Mouse (Mus musculus) CH12.LX (cell line): ENCODE results near the gene Cdh18. TPM values are rescaled to one million over a fixed set of nuclear protein-coding genes. Genes with fewer than 3 reads are reported as not detected.

Experiments
- DNase-seq: peaks from one replicate; pipeline ENCODE4 v3.0.0-alpha.2; 2013; ENCODE audit errors: extremely low read depth
- H3K27ac ChIP-seq: 2 replicates; pipeline ENCODE4 v1.5.1; 2012; ENCODE audit warnings: low read depth, mild to moderate bottlenecking, control low read depth, moderate library complexity; ENCODE audit not compliant: insufficient read depth
- H3K27me3 ChIP-seq: replicated peaks from 2 replicates; pipeline ENCODE3; 2012; ENCODE audit warnings: inconsistent platforms
- H3K36me3 ChIP-seq, 2 experiments: replicated peaks in 1 of 2; 2 replicates each; pipeline versions ENCODE3 to v1.6.1; 2012; ENCODE audit warnings: inconsistent platforms in 1 of 2, low read length in 1 of 2, mild to moderate bottlenecking in 1 of 2, mixed read lengths in 1 of 2, moderate library complexity in 1 of 2; ENCODE audit not compliant: control insufficient read depth in 1 of 2, insufficient read depth in 1 of 2
- H3K4me1 ChIP-seq, 2 experiments: 2 replicates each; pipeline ENCODE4 v1.6.1; 2012; ENCODE audit warnings: inconsistent platforms in 1 of 2, moderate library complexity in 1 of 2; ENCODE audit not compliant: insufficient read depth in 2 of 2, control insufficient read depth in 1 of 2
- H3K4me2 ChIP-seq: 2 replicates; pipeline ENCODE4 v1.6.1; 2012; ENCODE audit warnings: low read depth, mild to moderate bottlenecking, control low read depth; ENCODE audit not compliant: poor library complexity, insufficient read depth, severe bottlenecking
- H3K4me3 ChIP-seq, 3 experiments: fragments of 150-350 bp in 1 of 3; sonication (generic) in 1 of 3; replicated peaks in 1 of 3; 2 replicates each; pipeline versions ENCODE3 to v1.5.1; 2011 to 2012; ENCODE audit warnings: low read depth in 2 of 3, low read length in 2 of 3, mild to moderate bottlenecking in 2 of 3, moderate library complexity in 2 of 3, control low read depth in 1 of 3, improper control_type of control experiment in 1 of 3, inconsistent platforms in 1 of 3, mixed read lengths in 1 of 3; ENCODE audit not compliant: poor library complexity in 1 of 3
- H3K79me2 ChIP-seq: replicated peaks from 2 replicates; pipeline ENCODE4 v1.6.1; 2012; ENCODE audit warnings: mild to moderate bottlenecking, moderate library complexity; ENCODE audit not compliant: control insufficient read depth, poor library complexity, insufficient read depth, severe bottlenecking; ENCODE audit errors: extremely low read depth
- H3K9ac ChIP-seq: 2 replicates; pipeline ENCODE4 v1.6.1; 2012; ENCODE audit warnings: low read depth, mild to moderate bottlenecking, control low read depth, moderate library complexity; ENCODE audit not compliant: insufficient read depth
- H3K9me3 ChIP-seq: replicated peaks from 2 replicates; pipeline ENCODE3; 2012; ENCODE audit warnings: low read length, inconsistent platforms, mixed read lengths
- BHLHE40 ChIP-seq: IDR thresholded peaks from 2 replicates; pipeline ENCODE4 v1.6.1; 2011; ENCODE audit warnings: mild to moderate bottlenecking, low read depth, low read length, improper control_type of control experiment
- CHD1 ChIP-seq: IDR thresholded peaks from 2 replicates; pipeline ENCODE4 v1.6.1; 2012; ENCODE audit warnings: low read depth, low read length, improper control_type of control experiment, inconsistent platforms
- E2F4 ChIP-seq: IDR thresholded peaks from 2 replicates; pipeline ENCODE4 v1.6.1; 2011; ENCODE audit warnings: low read depth, low read length, improper control_type of control experiment; ENCODE audit not compliant: insufficient replicate concordance
- EP300 ChIP-seq: IDR thresholded peaks from 2 replicates; pipeline ENCODE4 v1.6.1; 2011; ENCODE audit warnings: low read length, improper control_type of control experiment
- ETS1 ChIP-seq: conservative IDR thresholded peaks from 2 replicates; pipeline ENCODE4 v1.6.1; 2012; ENCODE audit warnings: low read depth, mild to moderate bottlenecking, inconsistent platforms, low read length, improper control_type of control experiment, moderate library complexity
- GABPA ChIP-seq: IDR thresholded peaks from 2 replicates; pipeline ENCODE4 v1.6.1; 2012; ENCODE audit warnings: low read depth, low read length, improper control_type of control experiment, inconsistent platforms; ENCODE audit not compliant: insufficient replicate concordance
- HCFC1 ChIP-seq: IDR thresholded peaks from 2 replicates; pipeline ENCODE4 v1.6.1; 2012; ENCODE audit warnings: low read depth, mild to moderate bottlenecking, inconsistent platforms, low read length, improper control_type of control experiment
- JUN ChIP-seq: IDR thresholded peaks from 2 replicates; pipeline ENCODE4 v1.6.1; 2011; ENCODE audit warnings: low read depth, mild to moderate bottlenecking, low read length, improper control_type of control experiment, moderate library complexity; ENCODE audit not compliant: insufficient read depth
- JUND ChIP-seq: conservative IDR thresholded peaks from 2 replicates; pipeline ENCODE4 v1.6.1; 2011; ENCODE audit warnings: low read depth, low read length, improper control_type of control experiment
- KAT2A ChIP-seq: IDR thresholded peaks from 2 replicates; pipeline ENCODE4 v1.6.1; 2012; ENCODE audit warnings: low read length, improper control_type of control experiment, inconsistent platforms; ENCODE audit not compliant: insufficient replicate concordance
- MAZ ChIP-seq: IDR thresholded peaks from 2 replicates; pipeline ENCODE4 v1.6.1; 2012; ENCODE audit warnings: low read depth, mild to moderate bottlenecking, inconsistent platforms, low read length, improper control_type of control experiment, moderate library complexity
- MXI1 ChIP-seq: IDR thresholded peaks from 2 replicates; pipeline ENCODE4 v1.6.1; 2011; ENCODE audit warnings: mild to moderate bottlenecking, low read depth, low read length, improper control_type of control experiment
- MYC ChIP-seq: IDR thresholded peaks from 2 replicates; pipeline ENCODE4 v1.6.1; 2011; ENCODE audit warnings: low read depth, mild to moderate bottlenecking, improper control_type of control experiment, low read length
- NELFE ChIP-seq: IDR thresholded peaks from 2 replicates; pipeline ENCODE4 v1.6.1; 2011; ENCODE audit warnings: low read depth, low read length, improper control_type of control experiment
- NRF1 ChIP-seq: IDR thresholded peaks from 2 replicates; pipeline ENCODE4 v1.6.1; 2014; ENCODE audit warnings: low read depth, mild to moderate bottlenecking, inconsistent platforms, low read length, improper control_type of control experiment, moderate library complexity
- RAD21 ChIP-seq: IDR thresholded peaks from 2 replicates; pipeline ENCODE4 v1.6.1; 2011; ENCODE audit warnings: low read depth, mild to moderate bottlenecking, low read length, improper control_type of control experiment, moderate library complexity
- SIN3A ChIP-seq: IDR thresholded peaks from 2 replicates; pipeline ENCODE4 v1.6.1; 2012; ENCODE audit warnings: low read length, improper control_type of control experiment, inconsistent platforms
- SMC3 ChIP-seq: IDR thresholded peaks from 2 replicates; pipeline ENCODE4 v1.6.1; 2011; ENCODE audit warnings: low read depth, low read length, improper control_type of control experiment
- TCF12 ChIP-seq: IDR thresholded peaks from 2 replicates; pipeline ENCODE4 v1.6.1; 2014; ENCODE audit warnings: low read depth, mild to moderate bottlenecking, inconsistent platforms, low read length, improper control_type of control experiment
- USF2 ChIP-seq: conservative IDR thresholded peaks from 2 replicates; pipeline ENCODE4 v1.6.1; 2011; ENCODE audit warnings: low read depth, low read length, improper control_type of control experiment
- ZC3H11A ChIP-seq: IDR thresholded peaks from 2 replicates; pipeline ENCODE4 v1.6.1; 2012; ENCODE audit warnings: low read depth, mild to moderate bottlenecking, inconsistent platforms, low read length, improper control_type of control experiment
- ZMIZ1 ChIP-seq: IDR thresholded peaks from 2 replicates; pipeline ENCODE4 v1.6.1; 2012; ENCODE audit warnings: low read depth, mild to moderate bottlenecking, inconsistent platforms, low read length, improper control_type of control experiment
- dilution Hi-C: fragments of 300-500 bp; cut with MboI; formaldehyde crosslinking; loops from 2 replicates; pipeline ENCODE4 v1.14.3; 2020; ENCODE audit warnings: low sequenced_read_pairs; ENCODE audit not compliant: extremely low pct_unique_long_range_greater_than_20kb, extremely low pct_ligation_motif_present
- in situ Hi-C: fragments of 300-500 bp; cut with MboI; formaldehyde crosslinking; loops from 3 replicates; pipeline ENCODE4 v1.14.3; 2019; ENCODE audit warnings: low sequenced_read_pairs, low pct_ligation_motif_present, low pct_unique_long_range_greater_than_20kb, mixed read lengths
- polyA plus RNA-seq: library from polyadenylated mRNA; unstranded; fragments of >175 nt; gene quantifications from 2 replicates; pipeline ENCODE4 v1.2.1, GENCODE M21; 2012; ENCODE audit warnings: low read depth; ENCODE audit not compliant: insufficient read length
- total RNA-seq, 2 experiments: library from RNA; depleted of rRNA; stranded (reverse); fragments of 300-350 nt in 1 of 2; fragments of >200 nt in 1 of 2; gene quantifications; 2 replicates each; pipeline ENCODE4 v1.2.3; 2012 to 2014

Cdh18 gene
- total and polyA plus RNA-seq, 3 experiments, result not detected

DNA sequence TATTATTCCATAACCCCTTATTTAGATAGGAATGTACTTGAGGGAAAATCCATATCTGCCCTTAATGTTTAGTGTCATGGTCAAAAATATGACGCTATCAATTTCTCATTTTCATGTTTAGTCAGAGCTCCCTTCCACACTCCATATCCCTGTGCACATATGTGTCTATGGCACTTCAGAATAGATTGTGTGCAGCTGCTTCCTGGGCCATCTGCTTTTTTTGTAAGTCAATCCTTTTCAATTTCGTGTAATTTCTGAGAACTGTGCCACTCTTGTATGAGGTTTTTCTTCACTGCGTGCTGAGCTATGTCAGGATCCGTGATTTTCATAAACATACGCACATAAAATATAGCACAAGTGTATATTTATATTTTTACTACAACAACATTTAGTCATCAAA is 435.8 kb downstream of the Cdh18 start:
- Histone ChIP-seq H3K4me2 (no peak overlapping the region), H3K4me1 (no peaks in the 10 kb centered on the region), H3K9ac (no peak overlapping the region), H3K27ac (no peak overlapping the region), H3K4me3 (no peak overlapping the region), H3K27me3 (no peaks in the 10 kb centered on the region), H3K79me2 (no peaks in the 10 kb centered on the region), H3K9me3 (peaks cover 46% of the 10 kb centered on the region), H3K36me3 (no peaks in the 10 kb centered on the region)
- no peak for TF ChIP-seq GABPA
- TF ChIP-seq SIN3A, result no peak
- TF ChIP-seq EP300, result no peak
- TF ChIP-seq NRF1, result no peak
- no peak for TF ChIP-seq CHD1
- TF ChIP-seq E2F4, result no peak
- TF ChIP-seq BHLHE40, result no peak
- TF ChIP-seq JUND, result no peak
- no peak for TF ChIP-seq HCFC1
- TF ChIP-seq RAD21, result no peak
- TF ChIP-seq ETS1, result no peak
- no peak for TF ChIP-seq ZC3H11A
- TF ChIP-seq TCF12, result no peak
- TF ChIP-seq NELFE, result no peak
- in situ Hi-C loops (no loop called here), dilution Hi-C loops (no loop called here)
- no peak for DNase-seq

DNA sequence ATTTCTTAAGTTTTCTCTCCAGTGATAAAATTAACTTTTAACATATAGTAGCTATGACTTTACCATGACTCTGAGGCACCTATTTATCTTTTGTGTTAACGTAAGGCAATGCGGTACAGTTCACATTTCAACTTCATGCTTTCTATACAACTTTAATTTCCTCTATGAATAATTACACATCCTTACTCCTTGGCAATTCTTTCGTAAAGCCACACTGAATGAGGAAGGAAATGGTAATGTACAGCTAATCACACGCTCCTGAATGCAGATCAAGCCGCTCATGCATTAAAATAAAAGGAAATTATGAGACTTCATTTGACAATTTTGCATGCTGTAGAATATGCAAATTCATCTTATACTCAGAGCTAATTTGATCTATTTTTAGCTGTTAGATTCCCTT is 467.9 kb downstream of the Cdh18 start:
- in situ Hi-C loops, result no loop called here
- dilution Hi-C loops, result no loop called here
- DNase-seq, result no peak

More for the DNA sequence above, 467.9 kb downstream of the Cdh18 start:
- Histone ChIP-seq H3K4me2 (no peak overlapping the region), H3K27ac (no peak overlapping the region), H3K4me1 (no peaks in the 10 kb centered on the region), H3K4me3 (no peak overlapping the region), H3K36me3 (no peaks in the 10 kb centered on the region), H3K9ac (no peak overlapping the region), H3K9me3 (peaks cover 55% of the 10 kb centered on the region), H3K79me2 (no peaks in the 10 kb centered on the region), H3K27me3 (no peaks in the 10 kb centered on the region)
- TF ChIP-seq MAZ (no peak), SMC3 (no peak), MXI1 (no peak), ZMIZ1 (no peak), SIN3A (no peak), KAT2A (no peak), E2F4 (no peak), MYC (no peak), JUN (no peak), USF2 (no peak)
